Mouse (Mus musculus): Measurements from ENCODE around the gene Zmpste24. TPM values are rescaled to one million over a fixed set of nuclear protein-coding genes. Genes with fewer than 3 reads are reported as not detected.

Zmpste24 gene
- polyA plus RNA-seq, 1 experiment = 17.6 TPM

DNA sequence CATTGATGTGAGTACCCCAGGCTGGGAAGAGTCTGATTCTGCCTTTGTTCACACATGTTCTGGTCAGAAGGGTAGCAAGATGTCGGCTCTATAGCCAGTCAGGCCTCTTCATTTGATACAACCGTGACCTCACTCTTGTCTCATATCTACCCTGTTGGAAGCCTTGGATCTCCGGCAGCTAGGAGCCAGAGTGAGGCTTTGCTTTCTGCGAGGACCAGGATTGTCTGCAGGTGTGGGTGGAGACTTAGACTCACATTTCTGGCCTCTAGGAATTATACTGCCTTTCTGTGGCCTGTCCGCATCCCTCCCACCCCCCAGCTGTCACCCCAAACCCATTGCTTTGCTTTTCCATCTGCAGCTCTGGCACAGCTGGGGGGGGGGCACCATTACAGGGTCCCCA, 55.6 kb downstream of the Zmpste24 start:
- H3K4me2 ChIP-seq (ENCODE audit: low read depth) = no peak overlapping the region
- no peak overlapping the region for H3ac ChIP-seq (ENCODE audit: control insufficient read depth, insufficient read length)
- no peaks in the 10 kb centered on the region for H3K36me3 ChIP-seq (ENCODE audit: control insufficient read depth, insufficient read depth)
- H3K27me3 ChIP-seq (ENCODE audit: control insufficient read depth, insufficient read depth, insufficient read length) = peaks cover 40% of the 10 kb centered on the region
- TF ChIP-seq TCF3 (IDR thresholded peaks at IDR 0.05; ENCODE audit: insufficient read length, low read depth) = no peak
- TF ChIP-seq MYOG (IDR thresholded peaks at IDR 0.05; ENCODE audit: control insufficient read depth in 1 of 3, insufficient read depth in 1 of 3, insufficient read length in 2 of 3, low read depth in 2 of 3) = no peak
- TF ChIP-seq POLR2AphosphoS2 (IDR thresholded peaks at IDR 0.05; ENCODE audit: insufficient read length, low read depth) = no peak
- TF ChIP-seq REST (IDR thresholded peaks at IDR 0.05; ENCODE audit: insufficient read depth, insufficient read length) = no peak
- TF ChIP-seq CEBPB (IDR thresholded peaks at IDR 0.05; ENCODE audit: insufficient read depth, poor library complexity, severe bottlenecking) = no peak
- TF ChIP-seq MAX (IDR thresholded peaks at IDR 0.05; ENCODE audit: low read depth) = no peak
- no peak for TF ChIP-seq E2F4 (IDR thresholded peaks at IDR 0.05; ENCODE audit: insufficient read depth)
- no peaks in the 10 kb centered on the region for H3K79me2 ChIP-seq (ENCODE audit: control insufficient read depth, insufficient read depth)
- H3K4me3 ChIP-seq = no peak overlapping the region

DNA sequence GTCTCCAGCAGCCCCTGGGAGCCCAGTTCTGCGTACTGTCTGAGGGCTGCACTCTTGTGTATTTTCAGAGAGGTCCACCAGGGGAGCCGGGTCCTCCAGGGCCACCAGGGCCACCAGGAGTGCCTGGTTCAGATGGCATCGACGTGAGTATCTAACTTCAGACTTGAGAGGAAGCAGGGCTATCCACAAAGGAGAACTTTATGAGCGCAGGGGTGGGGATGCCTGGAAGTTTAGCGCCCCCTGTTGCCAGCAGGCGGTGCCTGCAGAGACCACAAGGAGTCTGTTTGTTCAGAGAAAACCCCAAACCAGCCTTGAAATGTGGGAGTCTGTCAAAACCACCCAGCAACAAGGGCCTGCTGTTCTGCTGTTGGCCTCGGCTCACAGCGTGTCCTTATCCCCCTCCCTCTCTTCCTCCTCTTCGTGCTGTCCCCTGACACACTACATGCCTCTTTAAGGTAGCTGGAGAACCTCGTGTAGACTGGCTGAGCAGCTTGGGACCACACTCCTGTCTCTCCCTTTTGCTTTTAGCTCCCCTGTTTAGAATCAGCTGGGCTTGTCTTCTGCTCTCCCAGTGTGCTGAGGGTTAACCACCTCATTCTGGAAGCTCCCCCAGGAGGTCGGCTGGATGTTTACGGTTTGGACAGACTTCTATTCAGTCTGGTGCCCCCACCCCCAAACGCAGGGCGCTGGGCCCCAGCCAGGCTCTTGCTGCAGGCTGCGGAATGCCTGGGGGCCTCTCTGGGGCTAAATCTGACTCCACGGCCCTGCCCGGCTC, 57.0 kb downstream of the Zmpste24 start:
- Histone ChIP-seq H3K27me3 (ENCODE audit: control insufficient read depth, insufficient read depth, insufficient read length) (peaks cover 40% of the 10 kb centered on the region), H3K4me2 (ENCODE audit: low read depth) (no peak overlapping the region), H3K79me2 (ENCODE audit: control insufficient read depth, insufficient read depth) (no peaks in the 10 kb centered on the region), H3K36me3 (ENCODE audit: control insufficient read depth, insufficient read depth) (no peaks in the 10 kb centered on the region), H3ac (ENCODE audit: control insufficient read depth, insufficient read length) (no peak overlapping the region), H3K4me3 (no peak overlapping the region)
- no peak for TF ChIP-seq POLR2AphosphoS2 (IDR thresholded peaks at IDR 0.05; ENCODE audit: insufficient read length, low read depth)
- no peak for TF ChIP-seq POLR2A (IDR thresholded peaks at IDR 0.05; ENCODE audit: insufficient read length, low read depth)
- TF ChIP-seq MYOG (IDR thresholded peaks at IDR 0.05; ENCODE audit: control insufficient read depth in 1 of 3, insufficient read depth in 1 of 3, insufficient read length in 2 of 3, low read depth in 2 of 3) = no peak
- TF ChIP-seq TCF12 (IDR thresholded peaks at IDR 0.05; ENCODE audit: insufficient read depth, poor library complexity, severe bottlenecking) = no peak
- no peak for TF ChIP-seq E2F4 (IDR thresholded peaks at IDR 0.05; ENCODE audit: insufficient read depth)
- no peak for TF ChIP-seq SRF (IDR thresholded peaks at IDR 0.05; ENCODE audit: control insufficient read depth, insufficient read length, low read depth)
- no peak for TF ChIP-seq MAX (IDR thresholded peaks at IDR 0.05; ENCODE audit: low read depth)
- TF ChIP-seq MYOD1 (IDR thresholded peaks at IDR 0.05; ENCODE audit: control insufficient read depth in 1 of 3, insufficient read length in 2 of 3, low read depth in 2 of 3) = no peak
- TF ChIP-seq CEBPB (IDR thresholded peaks at IDR 0.05; ENCODE audit: insufficient read depth, poor library complexity, severe bottlenecking) = no peak
- no peak for TF ChIP-seq TCF3 (IDR thresholded peaks at IDR 0.05; ENCODE audit: insufficient read length, low read depth)
- no peak for TF ChIP-seq USF1 (IDR thresholded peaks at IDR 0.05; ENCODE audit: low read depth)
- no peak for TF ChIP-seq REST (IDR thresholded peaks at IDR 0.05; ENCODE audit: insufficient read depth, insufficient read length)

DNA sequence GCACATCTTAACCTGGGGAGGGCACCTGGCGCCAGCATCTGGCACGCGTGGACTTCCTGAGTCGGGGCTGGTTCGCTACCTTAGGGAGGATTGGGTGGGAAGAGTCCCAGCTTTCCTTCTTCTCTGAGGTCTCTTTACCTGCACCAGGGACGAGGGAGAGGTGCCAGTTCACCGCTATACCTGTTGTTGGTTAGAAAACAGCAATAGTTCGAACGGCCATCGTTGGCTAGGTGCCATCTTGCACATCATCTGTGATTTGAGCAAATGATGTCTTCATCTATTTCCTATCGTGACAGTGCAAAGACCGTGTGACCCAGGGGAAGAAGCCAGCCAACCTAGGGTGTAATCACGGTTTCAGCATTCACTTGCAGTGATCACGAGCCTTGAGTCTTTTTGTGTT, 57.7 kb downstream of the Zmpste24 start:
- H3K36me3 ChIP-seq (ENCODE audit: control insufficient read depth, insufficient read depth) = no peaks in the 10 kb centered on the region
- no peak overlapping the region for H3ac ChIP-seq (ENCODE audit: control insufficient read depth, insufficient read length)
- no peaks in the 10 kb centered on the region for H3K79me2 ChIP-seq (ENCODE audit: control insufficient read depth, insufficient read depth)
- peaks cover 38% of the 10 kb centered on the region for H3K27me3 ChIP-seq (ENCODE audit: control insufficient read depth, insufficient read depth, insufficient read length)
- no peak for TF ChIP-seq TCF12 (IDR thresholded peaks at IDR 0.05; ENCODE audit: insufficient read depth, poor library complexity, severe bottlenecking)
- no peak for TF ChIP-seq POLR2AphosphoS2 (IDR thresholded peaks at IDR 0.05; ENCODE audit: insufficient read length, low read depth)
- TF ChIP-seq CEBPB (IDR thresholded peaks at IDR 0.05; ENCODE audit: insufficient read depth, poor library complexity, severe bottlenecking) = no peak
- no peak for TF ChIP-seq USF1 (IDR thresholded peaks at IDR 0.05; ENCODE audit: low read depth)
- no peak for TF ChIP-seq TCF3 (IDR thresholded peaks at IDR 0.05; ENCODE audit: insufficient read length, low read depth)
- TF ChIP-seq MAX (IDR thresholded peaks at IDR 0.05; ENCODE audit: low read depth) = no peak
- TF ChIP-seq REST (IDR thresholded peaks at IDR 0.05; ENCODE audit: insufficient read depth, insufficient read length) = no peak
- no peak for TF ChIP-seq E2F4 (IDR thresholded peaks at IDR 0.05; ENCODE audit: insufficient read depth)
- TF ChIP-seq MYOG (IDR thresholded peaks at IDR 0.05; ENCODE audit: control insufficient read depth in 1 of 3, insufficient read depth in 1 of 3, insufficient read length in 2 of 3, low read depth in 2 of 3) = no peak
- no peak overlapping the region for H3K4me3 ChIP-seq
- H3K4me2 ChIP-seq (ENCODE audit: low read depth) = no peak overlapping the region

DNA sequence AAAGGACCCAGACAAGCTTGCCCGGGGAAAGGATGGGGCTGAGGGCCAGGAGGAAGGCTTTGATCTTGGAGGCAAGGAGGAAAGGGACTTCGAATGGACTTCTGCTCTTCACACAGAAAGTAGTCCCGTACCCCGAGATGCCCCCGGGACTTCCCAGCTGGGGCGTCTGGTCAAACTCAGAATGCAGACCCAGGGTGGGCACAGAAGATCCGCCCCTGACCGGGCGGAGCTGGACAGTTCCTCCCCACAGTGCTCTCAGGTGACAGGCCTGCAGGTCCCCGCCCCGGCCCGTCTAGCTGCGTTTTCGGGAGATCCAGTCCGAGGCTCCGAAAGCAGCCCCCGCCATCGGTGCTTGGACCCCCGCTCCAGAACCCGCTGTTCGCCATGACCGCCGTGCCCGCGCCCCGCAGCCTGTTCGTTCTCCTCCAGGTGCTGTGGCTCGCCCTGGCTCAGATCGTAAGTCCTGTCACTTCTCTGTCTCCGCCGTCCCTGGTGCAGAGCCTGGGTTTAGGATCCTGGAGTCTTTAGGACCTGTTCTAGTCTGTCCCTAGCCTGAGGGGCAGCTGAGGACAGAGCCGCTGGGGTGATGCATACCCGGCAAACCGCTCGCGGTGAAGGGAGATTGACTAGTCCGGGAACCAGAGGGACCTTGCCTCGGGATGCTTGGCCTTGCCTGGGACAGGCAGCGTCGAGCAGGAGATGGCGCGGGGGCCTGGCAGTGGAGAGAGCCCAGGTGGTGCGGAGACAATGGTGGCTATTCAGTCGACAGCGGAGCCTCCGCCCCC, 58.5 kb downstream of the Zmpste24 start, which contains the start of gene Col9a2:
Col9a2 (plus strand) TSS at position 55 of the 785 bp plus-strand sequence.
- peaks cover 33% of the 10 kb centered on the region for H3K27me3 ChIP-seq (ENCODE audit: control insufficient read depth, insufficient read depth, insufficient read length)
- H3K4me3 ChIP-seq = no peak within 1 kb of the TSS
- H3ac ChIP-seq (ENCODE audit: control insufficient read depth, insufficient read length) = no peak within 1 kb of the TSS
- no peaks in the 10 kb centered on the region for H3K36me3 ChIP-seq (ENCODE audit: control insufficient read depth, insufficient read depth)
- no peak within 1 kb of the TSS for H3K4me2 ChIP-seq (ENCODE audit: low read depth)
- TF ChIP-seq TCF12 (IDR thresholded peaks at IDR 0.05; ENCODE audit: insufficient read depth, poor library complexity, severe bottlenecking) = no peak
- no peak for TF ChIP-seq TCF3 (IDR thresholded peaks at IDR 0.05; ENCODE audit: insufficient read length, low read depth)
- no peak for TF ChIP-seq USF1 (IDR thresholded peaks at IDR 0.05; ENCODE audit: low read depth)
- TF ChIP-seq CEBPB (IDR thresholded peaks at IDR 0.05; ENCODE audit: insufficient read depth, poor library complexity, severe bottlenecking) = no peak
- no peak for TF ChIP-seq POLR2A (IDR thresholded peaks at IDR 0.05; ENCODE audit: insufficient read length, low read depth)
- TF ChIP-seq MAX (IDR thresholded peaks at IDR 0.05; ENCODE audit: low read depth) = no peak
- no peak for TF ChIP-seq MYOD1 (IDR thresholded peaks at IDR 0.05; ENCODE audit: control insufficient read depth in 1 of 3, insufficient read length in 2 of 3, low read depth in 2 of 3)
- no peak for TF ChIP-seq REST (IDR thresholded peaks at IDR 0.05; ENCODE audit: insufficient read depth, insufficient read length)
- H3K79me2 ChIP-seq (ENCODE audit: control insufficient read depth, insufficient read depth) = no peaks in the 10 kb centered on the region
